In genomic region chr1:40236694-40237093, GRCm38 (mm10) we compare ENCODE assay signal across 17 mouse cellular contexts. TPM values are rescaled to one million over a fixed set of nuclear protein-coding genes. Genes with fewer than 3 reads are reported as not detected.
DNase-seq lines count a peak whose midpoint lies in the region; ATAC-seq and TF ChIP-seq lines count a peak whose summit lies in the region.
"Had no signal": no experiment of that assay in that cellular context is flagged by ENCODE, and none has a peak within 500 bp of the region (broad histone marks: within the 10 kb centered on the region; RNA-seq: fewer than 3 reads in every experiment).

No protein-coding gene starts in this region.

- H3K27me3 ChIP-seq in hindbrain, embryonic 16.5 days (replicated peaks; ENCODE audit: control insufficient read depth, insufficient read depth, low read length) = no peaks in the 10 kb centered on the region
- H3K27me3 ChIP-seq in hindbrain, postnatal 0 days (ENCODE audit: insufficient read depth, low read length) = no peaks in the 10 kb centered on the region
- H3K27me3 ChIP-seq in lung, embryonic 16.5 days (ENCODE audit: control insufficient read depth, insufficient read depth, low read depth, low read length) = no peaks in the 10 kb centered on the region
- H3K27me3 ChIP-seq: heart, embryonic 13.5 days; hindbrain, embryonic 12.5 days had no signal

- 57% methylated on average over 6 of the region's 6 CpGs for WGBS in hindbrain, embryonic 16.5 days
- 54% methylated on average over 6 of the region's 6 CpGs for WGBS in hindbrain, postnatal 0 days
- 49% methylated on average over 6 of the region's 6 CpGs for WGBS in lung, embryonic 16.5 days
- WGBS in lung, adult 2 months = 68% methylated on average over 6 of the region's 6 CpGs

- no peak overlapping the region for H3K9ac ChIP-seq in hindbrain, embryonic 16.5 days (ENCODE audit: low read depth, low read length)
- H3K9ac ChIP-seq in hindbrain, postnatal 0 days (replicated peaks; ENCODE audit: low read length) = no peak overlapping the region
- H3K9ac ChIP-seq in lung, embryonic 16.5 days (ENCODE audit: low read length) = no peak overlapping the region
- H3K9ac ChIP-seq: heart, embryonic 13.5 days; hindbrain, embryonic 12.5 days had no signal

- no peak for TF ChIP-seq CTCF in hindbrain, postnatal 0 days (IDR thresholded peaks at IDR 0.05; ENCODE audit: low read depth)
- TF ChIP-seq CTCF in lung, adult 2 months (IDR thresholded peaks at IDR 0.05; ENCODE audit: insufficient read depth, low read length) = no peak

- ATAC-seq in hindbrain, embryonic 16.5 days = 0 out of 2 replicates have a peak, but pooled peaks have one; percentile 20
- no peak for ATAC-seq in hindbrain, postnatal 0 days
- peak; percentile 55 for ATAC-seq in lung, embryonic 16.5 days (ENCODE audit: low read depth)
- ATAC-seq in megakaryocyte progenitor cell, adult 5-6 weeks (replicated peaks; ENCODE audit: poor library complexity) = no peak
- ATAC-seq: midbrain, embryonic 16.5 days had no signal

- H3K4me1 ChIP-seq in hindbrain, embryonic 16.5 days (ENCODE audit: control insufficient read depth, insufficient read depth, low read depth, low read length) = no peaks in the 10 kb centered on the region
- H3K4me1 ChIP-seq in hindbrain, postnatal 0 days (ENCODE audit: insufficient read depth, low read length) = no peaks in the 10 kb centered on the region
- H3K4me1 ChIP-seq in lung, embryonic 16.5 days (replicated peaks; ENCODE audit: control insufficient read depth, insufficient read depth, low read length) = peaks cover 29% of the 10 kb centered on the region
- H3K4me1 ChIP-seq in lung, adult 2 months (ENCODE audit: control insufficient read depth, insufficient read depth, low read length) = peaks cover 5% of the 10 kb centered on the region

- H3K4me3 ChIP-seq in hindbrain, embryonic 16.5 days (ENCODE audit: low read length) = no peak overlapping the region
- H3K4me3 ChIP-seq in hindbrain, postnatal 0 days (ENCODE audit: low read length) = no peak overlapping the region
- no peak overlapping the region for H3K4me3 ChIP-seq in lung, embryonic 16.5 days (ENCODE audit: low read length)
- H3K4me3 ChIP-seq in lung, adult 2 months (replicated peaks; ENCODE audit: extremely low read depth, low read depth, low read length) = no peak overlapping the region
- H3K4me3 ChIP-seq: forebrain, embryonic 10.5 days; heart, embryonic 13.5 days; hindbrain, embryonic 12.5 days had no signal

- no peaks in the 10 kb centered on the region for H3K36me3 ChIP-seq in hindbrain, embryonic 16.5 days (ENCODE audit: control insufficient read depth, insufficient read depth, low read length)
- no peaks in the 10 kb centered on the region for H3K36me3 ChIP-seq in hindbrain, postnatal 0 days (ENCODE audit: insufficient read depth, low read length)
- H3K36me3 ChIP-seq in lung, embryonic 16.5 days (ENCODE audit: control insufficient read depth, insufficient read depth, low read length) = no peaks in the 10 kb centered on the region
- H3K36me3 ChIP-seq: forebrain, embryonic 10.5 days; heart, embryonic 13.5 days; hindbrain, embryonic 12.5 days had no signal

- no peaks in the 10 kb centered on the region for H3K9me3 ChIP-seq in hindbrain, embryonic 16.5 days (ENCODE audit: control insufficient read depth, low read length)
- no peaks in the 10 kb centered on the region for H3K9me3 ChIP-seq in hindbrain, postnatal 0 days (ENCODE audit: low read length)
- H3K9me3 ChIP-seq in lung, embryonic 16.5 days (ENCODE audit: control insufficient read depth, low read length) = no peaks in the 10 kb centered on the region
- H3K9me3 ChIP-seq: forebrain, embryonic 10.5 days; heart, embryonic 13.5 days; hindbrain, embryonic 12.5 days had no signal

- no peak overlapping the region for H3K4me2 ChIP-seq in hindbrain, embryonic 16.5 days (ENCODE audit: low read length)
- H3K4me2 ChIP-seq in hindbrain, postnatal 0 days (ENCODE audit: low read depth, low read length) = no peak overlapping the region
- no peak overlapping the region for H3K4me2 ChIP-seq in lung, embryonic 16.5 days (ENCODE audit: low read depth, low read length)
- H3K4me2 ChIP-seq: heart, embryonic 13.5 days; hindbrain, embryonic 12.5 days had no signal

- no peak for TF ChIP-seq POLR2A in lung, adult 2 months (IDR thresholded peaks at IDR 0.05; ENCODE audit: borderline replicate concordance, extremely low read depth, low read depth, low read length)

- no peak for DNase-seq in hindbrain, postnatal 0 days (ENCODE audit: low spot score)
- DNase-seq in lung, adult 2 months = no peak
- DNase-seq in kidney, postnatal 14 days = peak; percentile 12
- no peak for DNase-seq in gastrocnemius, postnatal 4 days (ENCODE audit: low spot score in 2 of 2)
- DNase-seq: cerebellum, adult 11-12 months; embryo, embryonic 11 days; gastrocnemius, postnatal 10 days; right cerebral cortex, postnatal 25 days; thymus, postnatal 25 days had no signal

- no peak overlapping the region for H3K27ac ChIP-seq in hindbrain, embryonic 16.5 days (ENCODE audit: low read depth, low read length)
- H3K27ac ChIP-seq in hindbrain, postnatal 0 days = no peak overlapping the region
- H3K27ac ChIP-seq in lung, embryonic 16.5 days (ENCODE audit: low read length) = no peak overlapping the region; the same call in 1 of the 2 replicates
- H3K27ac ChIP-seq: forebrain, embryonic 10.5 days; hindbrain, embryonic 12.5 days; macrophage had no signal

RNA-seq across cellular contexts. Expression of gene Il1r1, which starts 11.8 kb away (rescaled TPM):
- polyA plus RNA-seq in hindbrain, embryonic 16.5 days (2015; fragmentation: Nextera tagmentation; extraction: Ambion mirVana) = 0.70 and 0.75 TPM in 2 replicates
- 0.47 and 0.78 TPM in 2 replicates for total RNA-seq in hindbrain, postnatal 0 days (2014; rRNA removed)
- polyA plus RNA-seq in hindbrain, postnatal 0 days (2015; fragmentation: Nextera tagmentation; extraction: Ambion mirVana) = 0.63 and 0.74 TPM in 2 replicates
- 11.2 and 11.7 TPM in 2 replicates for polyA plus RNA-seq in lung, embryonic 16.5 days (2015; fragmentation: Nextera tagmentation; extraction: Ambion mirVana)
- polyA plus RNA-seq in lung, adult 2 months (2012; rRNA removed) = 9.2 and 14.1 TPM in 2 replicates
- total RNA-seq in megakaryocyte progenitor cell, adult 5-6 weeks (2015) = 4.6 and 5.8 TPM in 2 replicates
- total RNA-seq in megakaryocyte progenitor cell, adult 5-6 weeks (2017) = 3.2 and 4.7 TPM in 2 replicates
- total RNA-seq in gastrocnemius, postnatal 4 days (2021) = 1 to 10 TPM; 6.3 to 6.4 TPM

Comparison
In these comparisons a context has a peak if more than half of its experiments do, and no peak if none do; other contexts are left out.
1. ATAC-seq: peak in hindbrain, embryonic 16.5 days (single experiment) and lung, embryonic 16.5 days (single experiment); none in hindbrain, postnatal 0 days (single experiment) and megakaryocyte progenitor cell, adult 5-6 weeks (single experiment).